Mouse (Mus musculus): Measurements from ENCODE around the gene Ephb3. TPM values are rescaled to one million over a fixed set of nuclear protein-coding genes. Genes with fewer than 3 reads are reported as not detected.

The Ephb3 gene
- polyA plus RNA-seq, 1 experiment from 2014 or later: 13.3 TPM

- peak; percentile 75 for ATAC-seq (ENCODE audit: low FRiP score)
- no peaks in the 10 kb centered on the region for H3K36me3 ChIP-seq
- H3K4me1 ChIP-seq (replicated peaks): peaks cover 2% of the 10 kb centered on the region; the same call in 1 of the 2 replicates
- no peak overlapping the region for H3K4me2 ChIP-seq
- 42% methylated on average over 7 of the region's 7 CpGs for WGBS
- H3K9me3 ChIP-seq: no peaks in the 10 kb centered on the region
- H3K27ac ChIP-seq: no peak overlapping the region
- no peak overlapping the region for H3K9ac ChIP-seq
- H3K27me3 ChIP-seq: no peaks in the 10 kb centered on the region
- no peak overlapping the region for H3K4me3 ChIP-seq
Measured at GRCm38 (mm10) chr16:21192509-21193354, 11.8 kb upstream of the Ephb3 start.

- ATAC-seq (ENCODE audit: low FRiP score): no peak
- Histone ChIP-seq H3K4me2 (no peak overlapping the region), H3K9me3 (no peaks in the 10 kb centered on the region), H3K9ac (no peak overlapping the region), H3K27me3 (no peaks in the 10 kb centered on the region), H3K4me1 (replicated peaks) (no peaks in the 10 kb centered on the region), H3K27ac (no peak overlapping the region), H3K36me3 (no peaks in the 10 kb centered on the region), H3K4me3 (no peak overlapping the region)
- 94% methylated on average over 12 of the region's 12 CpGs for WGBS
Measured at GRCm38 (mm10) chr16:21194182-21194581, 10.4 kb upstream of the Ephb3 start.

- Histone ChIP-seq H3K27ac (no peak overlapping the region), H3K4me3 (no peak overlapping the region), H3K9ac (no peak overlapping the region), H3K36me3 (no peaks in the 10 kb centered on the region), H3K4me1 (replicated peaks) (no peaks in the 10 kb centered on the region), H3K9me3 (no peaks in the 10 kb centered on the region), H3K27me3 (no peaks in the 10 kb centered on the region), H3K4me2 (no peak overlapping the region)
- no peak for ATAC-seq (ENCODE audit: low FRiP score)
- WGBS: 42% methylated on average over 8 of the region's 8 CpGs
Measured at GRCm38 (mm10) chr16:21195260-21195866, 9.2 kb upstream of the Ephb3 start.

- no peaks in the 10 kb centered on the region for H3K27me3 ChIP-seq
- H3K27ac ChIP-seq: no peak overlapping the region
- WGBS: 93% methylated on average over 3 of the region's 3 CpGs
- no peak for ATAC-seq (ENCODE audit: low FRiP score)
- H3K9ac ChIP-seq: no peak overlapping the region
- no peak overlapping the region for H3K4me2 ChIP-seq
- H3K9me3 ChIP-seq: no peaks in the 10 kb centered on the region
- no peaks in the 10 kb centered on the region for H3K36me3 ChIP-seq
- no peaks in the 10 kb centered on the region for H3K4me1 ChIP-seq (replicated peaks)
- no peak overlapping the region for H3K4me3 ChIP-seq
Measured at GRCm38 (mm10) chr16:21196576-21196975, 8.0 kb upstream of the Ephb3 start.

- Histone ChIP-seq H3K36me3 (no peaks in the 10 kb centered on the region), H3K4me1 (replicated peaks) (no peaks in the 10 kb centered on the region), H3K9me3 (no peaks in the 10 kb centered on the region), H3K4me3 (no peak overlapping the region), H3K27ac (no peak overlapping the region), H3K4me2 (no peak overlapping the region), H3K9ac (no peak overlapping the region), H3K27me3 (no peaks in the 10 kb centered on the region)
- 92% methylated on average over 4 of the region's 4 CpGs for WGBS
- ATAC-seq (ENCODE audit: low FRiP score): no peak
Measured at GRCm38 (mm10) chr16:21197542-21197941, 7.0 kb upstream of the Ephb3 start.

GRCm38 (mm10) chr16:21198006-21198405 is 6.5 kb upstream of the Ephb3 start:
- Histone ChIP-seq H3K4me2 (no peak overlapping the region), H3K9me3 (no peaks in the 10 kb centered on the region), H3K4me1 (replicated peaks) (no peaks in the 10 kb centered on the region), H3K27me3 (no peaks in the 10 kb centered on the region), H3K9ac (no peak overlapping the region), H3K36me3 (no peaks in the 10 kb centered on the region), H3K4me3 (no peak overlapping the region), H3K27ac (no peak overlapping the region)
- WGBS: 82% methylated on average over 7 of the region's 7 CpGs
- ATAC-seq (ENCODE audit: low FRiP score): no peak

GRCm38 (mm10) chr16:21198529-21198928 is 6.0 kb upstream of the Ephb3 start:
- H3K9ac ChIP-seq: no peak overlapping the region
- WGBS: 7% methylated on average over 1 of the region's 1 CpGs
- no peaks in the 10 kb centered on the region for H3K9me3 ChIP-seq
- H3K4me3 ChIP-seq: no peak overlapping the region
- H3K4me1 ChIP-seq (replicated peaks): no peaks in the 10 kb centered on the region
- no peak overlapping the region for H3K4me2 ChIP-seq
- H3K27me3 ChIP-seq: no peaks in the 10 kb centered on the region
- ATAC-seq (ENCODE audit: low FRiP score): 0 out of 2 replicates have a peak, but pooled peaks have one; percentile 16
- H3K27ac ChIP-seq: no peak overlapping the region
- no peaks in the 10 kb centered on the region for H3K36me3 ChIP-seq

- WGBS: 63% methylated on average over 8 of the region's 8 CpGs
- no peak overlapping the region for H3K27ac ChIP-seq
- H3K9ac ChIP-seq: no peak overlapping the region
- H3K4me2 ChIP-seq: no peak overlapping the region
- ATAC-seq (ENCODE audit: low FRiP score): no peak
- H3K9me3 ChIP-seq: no peaks in the 10 kb centered on the region
- no peaks in the 10 kb centered on the region for H3K4me1 ChIP-seq (replicated peaks)
- no peak overlapping the region for H3K4me3 ChIP-seq
- no peaks in the 10 kb centered on the region for H3K36me3 ChIP-seq
- H3K27me3 ChIP-seq: no peaks in the 10 kb centered on the region
Measured at GRCm38 (mm10) chr16:21199426-21199825, 5.1 kb upstream of the Ephb3 start.

- WGBS: 84% methylated on average over 4 of the region's 4 CpGs
- H3K27me3 ChIP-seq: no peaks in the 10 kb centered on the region
Measured at GRCm38 (mm10) chr16:21202731-21203130, 1.8 kb upstream of the Ephb3 start.

GRCm38 (mm10) chr16:21205093-21205886 is 735 bp downstream of the Ephb3 start:
- peak overlapping the region; percentile 78 for H3K4me3 ChIP-seq
- no peaks in the 10 kb centered on the region for H3K9me3 ChIP-seq
- ATAC-seq (ENCODE audit: low FRiP score): peak; percentile 7
- peak overlapping the region; percentile 72 for H3K4me2 ChIP-seq
- no peaks in the 10 kb centered on the region for H3K27me3 ChIP-seq
- peak overlapping the region; percentile 80 for H3K27ac ChIP-seq
- under 1% methylated on average over 60 of the region's 60 CpGs for WGBS
- H3K36me3 ChIP-seq: no peaks in the 10 kb centered on the region
- peak overlapping the region; percentile 91 for H3K9ac ChIP-seq
- H3K4me1 ChIP-seq (replicated peaks): peaks cover 48% of the 10 kb centered on the region

More at GRCm38 (mm10) chr16:21202731-21203130, 1.8 kb upstream of the Ephb3 start:
- H3K36me3 ChIP-seq: no peaks in the 10 kb centered on the region
- no peak overlapping the region for H3K4me3 ChIP-seq
- no peaks in the 10 kb centered on the region for H3K9me3 ChIP-seq
- no peak overlapping the region for H3K4me2 ChIP-seq
- H3K27ac ChIP-seq: no peak overlapping the region
- no peak for ATAC-seq (ENCODE audit: low FRiP score)
- peaks cover 26% of the 10 kb centered on the region for H3K4me1 ChIP-seq (replicated peaks)
- no peak overlapping the region for H3K9ac ChIP-seq

GRCm38 (mm10) chr16:21208001-21208565 is 3.5 kb downstream of the Ephb3 start:
- no peaks in the 10 kb centered on the region for H3K36me3 ChIP-seq
- H3K4me1 ChIP-seq (replicated peaks): peaks cover 76% of the 10 kb centered on the region
- no peak for ATAC-seq (ENCODE audit: low FRiP score)
- peak overlapping the region; percentile 72 for H3K4me2 ChIP-seq
- 74% methylated on average over 4 of the region's 4 CpGs for WGBS
- peak overlapping the region; percentile 78; the same call in 1 of the 2 replicates for H3K4me3 ChIP-seq
- no peaks in the 10 kb centered on the region for H3K9me3 ChIP-seq
- no peak overlapping the region for H3K27ac ChIP-seq
- peak overlapping the region; percentile 53 for H3K9ac ChIP-seq
- H3K27me3 ChIP-seq: no peaks in the 10 kb centered on the region

GRCm38 (mm10) chr16:21209290-21209689 is 4.7 kb downstream of the Ephb3 start:
- Histone ChIP-seq H3K27ac (no peak overlapping the region), H3K4me2 (no peak overlapping the region), H3K36me3 (peaks cover 5% of the 10 kb centered on the region), H3K9ac (peak overlapping the region; percentile 35; the same call in 1 of the 2 replicates), H3K27me3 (no peaks in the 10 kb centered on the region), H3K4me3 (no peak overlapping the region), H3K4me1 (replicated peaks) (peaks cover 77% of the 10 kb centered on the region), H3K9me3 (no peaks in the 10 kb centered on the region)
- 88% methylated on average over 3 of the region's 3 CpGs for WGBS
- ATAC-seq (ENCODE audit: low FRiP score): no peak

Data from hindbrain, embryonic 13.5 days (tissue).